Mouse (Mus musculus): ENCODE data around the gene C3ar1.

The C3ar1 gene

DNA sequence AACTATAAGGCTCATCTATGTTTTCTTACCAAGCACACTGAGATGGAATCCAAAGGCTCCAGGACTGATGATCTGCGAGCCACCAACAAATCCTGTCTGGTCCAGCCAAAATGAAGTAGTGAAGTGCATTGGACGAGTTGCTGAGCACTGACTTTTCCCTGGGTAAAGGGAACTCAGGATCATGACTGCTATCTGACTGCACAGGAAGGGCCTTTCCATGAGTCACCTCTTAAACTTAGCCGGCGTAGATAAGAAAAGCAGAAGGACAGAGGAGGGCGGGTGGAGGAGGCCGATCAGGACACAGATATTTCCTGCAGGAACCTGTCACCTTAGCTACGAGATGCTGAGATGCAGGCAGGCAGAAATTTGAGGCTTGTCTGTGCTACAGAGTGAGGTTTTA, at the start of gene C3ar1:
Gene C3ar1, minus strand, starts transcription at position 207 of the 400 bp plus-strand sequence.
- no peak for DNase-seq

DNA sequence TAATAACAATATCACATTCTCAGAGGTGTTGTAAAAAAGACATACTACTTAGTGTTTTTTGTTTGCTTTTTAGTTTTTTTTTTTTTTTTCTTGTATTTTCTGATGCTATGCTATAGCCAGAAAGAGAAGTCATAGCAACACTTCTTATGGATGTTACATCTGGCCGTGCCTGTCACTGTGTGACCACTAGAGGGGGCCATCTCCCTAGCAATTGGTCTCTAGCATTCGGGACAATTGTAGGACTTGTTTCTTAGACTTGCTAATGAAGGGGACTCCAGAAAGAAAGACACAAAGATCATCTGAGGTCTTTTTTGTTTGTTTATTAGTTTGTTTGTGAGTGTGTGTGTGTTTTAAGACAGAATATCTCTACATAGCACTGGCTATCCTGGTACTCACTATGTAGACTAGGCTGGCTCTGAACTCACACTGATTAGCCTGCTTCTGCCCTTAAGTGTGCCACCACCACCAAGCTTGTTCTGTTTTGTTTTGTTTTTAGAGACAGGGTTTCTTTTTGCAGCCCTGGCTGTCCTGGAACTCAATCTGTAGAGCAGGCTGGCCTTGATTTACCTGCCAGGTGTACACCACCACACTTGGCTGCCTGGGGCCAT, 36.6 kb upstream of the C3ar1 start:
- DNase-seq = no peak

DNA sequence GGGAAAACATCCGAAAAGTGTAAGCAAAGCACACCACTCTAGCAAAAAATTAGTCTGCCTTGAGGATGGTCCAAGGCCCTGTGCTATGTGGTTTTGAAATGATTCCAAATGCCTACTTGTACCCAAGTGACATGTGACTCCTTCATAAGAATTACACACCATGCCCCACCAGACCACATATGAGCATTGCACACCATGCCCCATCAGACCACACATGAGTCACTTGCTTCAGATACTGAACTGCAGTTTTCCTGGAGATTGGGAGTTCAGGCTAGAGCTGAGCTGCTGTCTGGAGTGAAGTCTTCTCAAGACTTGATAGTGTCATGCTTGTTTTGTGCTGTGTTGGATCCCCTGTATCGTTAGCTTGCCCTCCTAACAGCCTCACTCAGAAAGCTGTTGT, 33.6 kb upstream of the C3ar1 start:
- no peak for DNase-seq

DNA sequence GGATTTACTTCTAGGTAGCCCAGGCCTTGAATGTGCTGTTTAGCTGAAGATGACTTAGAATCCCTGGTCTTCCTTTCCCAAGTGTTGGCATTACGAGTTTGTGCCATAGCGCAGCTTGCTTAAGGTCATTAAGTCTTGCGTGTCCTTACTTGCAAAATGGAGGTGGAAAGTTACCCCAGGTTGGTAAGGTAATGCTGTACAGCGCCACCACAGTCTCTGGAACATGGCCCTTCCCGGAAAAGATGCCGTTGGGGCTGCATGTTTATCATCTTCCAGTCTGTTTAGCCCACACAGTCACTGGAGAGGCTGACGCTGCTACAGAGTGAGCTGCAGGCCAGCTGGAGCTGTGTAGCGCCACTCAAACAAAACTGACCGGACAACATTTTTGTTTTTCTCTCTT, 27.6 kb upstream of the C3ar1 start:
- no peak for DNase-seq

DNA sequence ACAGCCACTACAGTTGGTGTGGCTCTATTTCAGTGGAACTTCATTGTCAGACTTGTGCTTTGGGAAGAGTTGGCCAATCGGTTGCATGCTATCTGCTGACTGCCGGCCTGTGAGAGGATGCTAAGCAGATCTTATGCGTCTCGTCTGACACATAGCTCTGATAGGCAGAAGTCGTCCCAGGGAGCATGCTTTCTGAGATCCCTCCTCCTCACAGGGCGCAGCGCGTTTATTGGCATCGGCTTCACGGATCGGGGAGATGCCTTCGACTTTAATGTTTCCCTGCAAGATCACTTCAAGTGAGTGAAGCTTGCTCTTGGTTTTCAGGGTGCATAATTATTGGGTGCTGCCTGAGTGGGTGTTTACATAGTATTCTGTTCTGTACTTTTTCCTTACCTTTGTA, 25.3 kb upstream of the C3ar1 start:
- no peak for DNase-seq

DNA sequence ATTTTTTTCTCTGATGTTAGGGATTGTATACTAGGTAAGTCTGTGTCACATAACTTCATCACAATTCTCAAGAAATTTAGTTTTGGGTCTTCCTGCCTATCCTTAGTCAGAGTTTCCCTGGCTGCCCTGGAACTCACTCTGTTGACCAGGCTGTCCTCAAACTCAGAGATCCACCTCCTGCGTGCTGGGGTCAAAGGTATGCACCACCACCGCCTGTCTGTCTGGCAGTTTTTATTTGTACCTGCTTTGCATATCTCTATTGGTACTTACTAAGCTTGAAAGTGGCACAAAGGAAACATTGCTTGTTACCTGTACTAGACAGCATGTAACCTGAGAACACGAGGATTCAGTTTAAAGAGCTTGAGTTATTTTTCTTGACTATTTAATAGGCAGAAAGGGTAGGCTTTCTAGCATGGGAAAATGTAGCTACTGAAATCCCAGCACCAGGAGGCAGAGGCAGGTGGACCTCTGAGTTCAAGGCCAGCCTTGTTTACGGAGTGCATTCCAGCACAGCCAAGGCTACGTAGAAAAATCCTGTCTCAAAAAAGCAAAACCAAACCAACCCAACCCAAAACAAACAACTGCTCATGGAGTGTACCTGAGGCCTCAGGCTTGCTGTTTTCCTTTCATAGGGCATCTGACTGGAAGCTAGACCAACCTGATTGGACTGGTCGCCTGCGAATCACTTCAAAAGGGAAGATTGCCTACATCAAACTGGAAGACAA, 24.0 kb upstream of the C3ar1 start:
- no peak for DNase-seq

DNA sequence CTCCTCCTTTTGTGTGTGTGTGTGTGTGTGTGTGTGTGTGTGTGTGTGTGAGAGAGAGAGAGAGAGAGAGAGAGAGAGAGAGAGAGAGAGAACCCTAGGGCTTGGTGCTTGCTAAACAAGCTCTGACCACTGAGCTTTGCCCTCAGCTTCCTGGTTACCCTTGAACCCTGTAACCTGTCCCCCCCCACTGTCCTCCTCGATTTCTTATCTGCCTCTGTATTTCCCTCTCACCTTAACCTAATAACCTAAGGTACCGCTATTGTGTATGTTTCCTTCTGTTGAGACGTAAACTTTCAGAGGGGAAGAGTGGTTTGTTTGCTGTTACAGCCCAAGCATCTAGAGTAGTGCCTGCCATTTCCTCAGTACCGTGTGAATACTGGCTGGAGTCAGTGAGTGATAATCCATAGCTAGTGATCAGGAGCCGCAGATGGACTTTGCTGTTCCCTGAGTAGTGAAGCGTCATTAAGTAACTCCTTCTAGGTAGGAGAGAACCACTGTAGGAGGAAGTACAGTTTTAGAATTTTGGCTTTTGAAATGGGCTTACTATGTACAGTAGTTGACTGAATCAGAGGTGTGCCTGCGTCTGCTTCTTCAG, 23.3 kb upstream of the C3ar1 start:
- no peak for DNase-seq

DNA sequence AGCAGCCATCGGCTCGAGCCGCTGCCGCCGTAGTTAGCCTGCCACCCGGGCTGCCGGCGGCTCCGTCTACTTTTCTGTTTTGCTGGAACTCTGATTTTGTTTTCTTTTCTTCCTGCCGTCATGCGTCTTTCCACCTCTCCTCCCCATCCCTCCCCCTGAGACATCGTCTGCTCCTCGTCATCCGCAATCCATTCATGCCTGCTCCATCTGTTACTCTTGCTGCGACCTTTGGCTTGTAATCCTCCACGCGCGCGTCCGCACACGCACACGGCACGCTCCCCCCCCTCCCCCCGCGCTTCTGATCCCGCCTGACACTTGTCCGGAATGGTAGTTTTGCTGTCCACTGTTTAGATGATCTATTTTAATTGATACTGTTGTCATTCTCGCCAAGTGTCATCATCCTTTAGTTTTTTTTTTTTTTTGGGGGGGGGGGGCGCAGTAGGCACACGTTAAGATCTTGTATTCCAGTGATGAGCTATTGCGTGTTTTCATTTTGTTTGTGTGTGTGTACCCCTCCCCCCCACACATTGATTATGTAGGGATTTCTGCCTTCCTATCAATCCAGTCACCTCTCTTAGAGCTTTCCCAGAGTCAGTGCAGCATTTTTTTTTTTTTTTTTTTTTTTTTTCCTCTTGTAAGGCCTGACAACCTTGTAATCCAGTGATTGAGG, 18.9 kb upstream of the C3ar1 start:
- peak; percentile 17 for DNase-seq

DNA sequence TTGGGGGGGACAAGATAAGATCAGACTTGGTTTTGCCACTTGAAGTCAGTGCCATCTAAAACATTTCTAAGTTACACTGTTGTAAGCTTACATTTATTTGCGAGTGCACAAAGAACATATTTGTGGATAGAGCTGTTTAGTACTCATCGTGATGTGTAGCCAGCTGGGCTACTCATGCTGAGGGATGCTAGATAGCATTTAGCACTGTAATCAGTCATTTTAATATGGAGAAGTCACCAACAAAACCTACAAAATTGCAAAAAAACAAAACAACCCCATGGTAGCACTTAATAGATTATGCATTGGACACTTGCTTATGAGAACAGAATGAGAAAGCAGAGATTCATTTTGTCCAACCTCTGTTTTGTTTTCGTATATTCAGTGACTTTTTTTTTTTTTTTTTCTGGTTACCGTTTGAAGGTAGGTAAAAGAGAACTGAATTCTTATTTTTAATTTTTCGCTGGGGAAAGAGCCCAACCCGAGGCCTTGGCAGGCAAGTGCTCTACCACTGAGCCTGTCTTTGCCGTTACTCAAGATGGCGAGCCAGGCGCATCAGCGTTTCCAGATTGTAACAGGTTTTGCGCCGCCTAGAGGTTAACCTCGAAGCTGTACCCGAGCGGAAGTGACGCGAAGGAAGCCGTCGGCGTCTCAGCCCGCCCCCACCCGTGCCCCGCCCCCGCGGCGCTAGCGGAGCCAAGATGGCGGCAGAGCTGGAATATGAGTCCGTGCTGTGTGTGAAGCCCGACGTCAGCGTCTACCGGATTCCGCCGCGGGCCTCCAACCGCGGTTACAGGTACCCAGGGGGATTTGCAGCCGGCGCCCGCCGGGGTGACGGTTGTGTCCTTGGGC, 18.1 kb upstream of the C3ar1 start, which contains the start of gene Necap1:
Gene Necap1, plus strand, starts transcription at position 604 of the 849 bp plus-strand sequence.
- peak; percentile 96 for DNase-seq

DNA sequence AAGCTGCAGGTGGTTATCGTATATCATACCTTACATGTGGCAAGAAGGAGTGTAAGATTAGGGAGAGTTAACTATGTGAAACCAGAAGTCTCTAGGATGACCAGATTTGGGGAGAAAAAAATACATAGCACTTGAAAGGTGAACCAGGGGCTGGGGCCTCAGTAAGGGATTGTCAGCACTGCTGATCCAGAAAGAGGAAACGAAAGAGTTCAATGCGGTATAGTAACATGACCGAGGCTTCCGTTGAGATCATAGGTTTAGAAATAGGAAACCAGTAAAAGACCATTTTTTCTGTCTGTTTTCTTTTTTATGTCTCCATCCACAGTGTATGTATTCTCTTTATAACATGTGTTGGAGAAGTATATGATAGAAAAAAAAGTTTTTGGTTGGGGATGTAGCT, 16.8 kb upstream of the C3ar1 start:
- no peak for DNase-seq

DNA sequence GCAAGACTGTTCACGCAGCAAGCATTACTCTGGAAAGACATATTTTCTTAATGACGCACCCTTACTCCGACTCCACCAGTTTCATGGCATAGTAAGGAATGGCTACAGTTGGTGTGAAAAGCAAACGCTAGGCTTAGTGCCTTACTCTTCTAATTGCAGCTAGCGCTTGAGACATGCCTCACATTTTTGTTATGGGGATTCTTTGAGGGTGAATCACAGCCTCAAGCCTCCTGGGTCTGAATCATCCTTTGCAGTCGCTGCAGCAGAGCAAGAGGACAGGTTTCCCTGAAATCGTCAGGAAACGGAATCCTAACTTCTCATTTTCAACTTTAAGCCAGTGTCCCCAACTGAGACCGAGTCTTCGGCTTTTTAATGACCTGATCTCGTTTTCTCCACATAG, 13.9 kb upstream of the C3ar1 start:
- no peak for DNase-seq

DNA sequence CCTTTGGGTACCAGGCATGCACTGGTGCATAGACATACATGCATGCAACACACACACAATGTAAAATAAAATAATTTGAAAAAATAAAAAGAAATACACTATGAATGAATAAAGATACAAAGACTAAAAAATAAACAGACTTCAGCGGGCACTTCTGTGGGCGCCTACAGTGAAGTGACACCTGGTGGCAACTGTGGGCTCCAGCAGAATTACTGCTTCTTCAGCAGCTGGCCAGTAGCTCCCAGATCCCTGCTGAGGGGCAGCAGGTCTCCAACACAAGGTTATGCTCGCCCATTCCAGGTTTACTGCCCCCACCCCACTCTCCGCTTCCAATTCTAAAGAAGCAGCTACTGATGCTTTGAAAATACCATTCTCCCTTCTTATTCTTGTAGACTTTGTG, 12.0 kb upstream of the C3ar1 start:
- DNase-seq = no peak

DNA sequence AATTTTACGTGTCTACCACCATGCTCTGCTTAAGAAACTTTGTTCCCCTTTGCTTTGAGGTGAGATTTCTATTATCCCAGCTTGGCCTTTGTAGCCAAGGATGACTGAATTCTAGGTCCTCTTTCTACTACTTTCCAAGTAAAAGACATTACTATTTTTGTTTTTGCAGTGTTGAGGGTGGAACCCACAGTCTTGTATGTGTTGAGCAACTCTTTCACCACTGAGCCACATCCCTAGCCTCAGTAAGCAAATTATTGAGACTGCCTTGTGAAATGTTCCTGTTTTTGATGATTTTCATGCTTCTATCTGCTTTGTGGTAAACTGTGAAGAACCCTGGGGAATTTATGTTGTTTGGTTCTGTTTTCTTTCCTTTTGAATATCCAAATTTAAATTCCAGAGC, 6.9 kb upstream of the C3ar1 start:
- no peak for DNase-seq

DNA sequence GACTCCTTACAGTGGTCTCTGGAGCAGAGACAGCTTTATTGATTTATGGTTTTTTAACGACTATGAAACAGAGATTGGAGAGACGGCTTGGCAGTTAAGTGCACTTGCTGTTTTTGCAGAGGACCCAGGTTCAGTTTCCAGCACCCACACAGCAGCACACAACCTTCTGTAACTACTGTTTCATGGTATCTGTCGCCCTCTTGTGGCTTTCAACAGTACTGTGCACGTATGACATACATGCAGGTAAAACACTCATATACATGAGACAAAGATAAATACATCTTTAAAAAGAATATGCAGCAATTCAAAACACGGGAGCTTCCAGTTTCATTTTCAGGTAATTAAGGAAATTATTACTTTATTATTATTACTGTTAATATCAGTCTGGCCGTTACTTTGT, 6.5 kb upstream of the C3ar1 start:
- no peak for DNase-seq

DNA sequence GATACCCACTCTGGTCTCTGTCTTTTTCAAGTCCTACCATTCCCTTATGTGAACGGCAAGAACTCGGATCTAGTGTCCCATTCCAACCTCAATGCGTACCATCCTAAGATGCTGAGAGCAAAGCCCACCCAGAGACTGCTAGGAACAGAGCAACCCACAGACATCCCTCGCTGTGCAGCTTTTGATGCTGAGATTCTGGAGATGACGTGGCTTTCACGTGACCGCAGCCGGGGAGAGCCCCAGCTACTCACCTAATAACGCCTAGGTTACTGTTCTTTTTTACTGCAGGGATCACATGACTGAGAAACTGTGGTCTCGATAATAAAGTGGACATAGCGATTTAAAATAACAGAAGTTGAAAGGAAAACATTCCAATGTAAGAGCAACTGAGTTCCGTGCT, 1.4 kb downstream of the C3ar1 start:
- DNase-seq = no peak

DNA sequence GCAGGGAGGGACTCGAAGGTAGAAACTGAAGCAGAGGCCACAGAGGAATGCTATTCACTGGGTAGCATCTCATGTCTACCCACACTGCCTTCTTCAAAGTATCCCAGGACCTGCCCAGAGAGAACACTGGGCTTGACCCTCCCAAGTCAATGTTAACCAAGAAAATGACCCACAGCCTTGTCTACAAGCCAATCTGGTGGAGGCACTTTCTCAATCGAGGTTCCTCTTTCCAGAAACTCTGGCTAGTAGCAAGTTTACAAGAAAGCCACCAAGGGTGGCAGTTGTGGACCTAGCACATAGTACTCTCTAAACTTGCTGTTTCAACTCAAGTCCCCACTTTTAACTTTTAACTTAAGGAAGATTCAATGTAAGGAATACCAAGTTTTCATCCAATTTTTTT, 3.3 kb downstream of the C3ar1 start:
- no peak for DNase-seq

DNA sequence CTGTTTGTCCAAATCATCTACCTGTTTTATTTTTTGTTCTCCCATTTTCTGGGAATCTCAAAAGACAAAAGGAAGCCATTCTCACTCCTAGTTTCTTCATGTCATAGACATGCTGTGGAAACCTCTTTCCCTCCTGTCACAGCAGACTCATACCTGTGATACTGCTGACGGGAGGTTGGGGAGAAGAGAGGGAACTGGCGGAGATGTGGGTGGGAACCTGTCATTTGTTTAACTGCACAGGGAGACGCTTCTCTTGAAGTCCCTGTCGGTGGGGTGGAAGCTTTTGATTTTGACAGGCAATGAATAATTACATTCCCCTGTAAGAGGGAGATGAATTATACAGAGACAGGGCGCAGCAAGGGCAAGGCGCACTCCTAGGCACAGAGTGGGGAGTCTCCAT, 12.2 kb downstream of the C3ar1 start:
- DNase-seq = no peak

DNA sequence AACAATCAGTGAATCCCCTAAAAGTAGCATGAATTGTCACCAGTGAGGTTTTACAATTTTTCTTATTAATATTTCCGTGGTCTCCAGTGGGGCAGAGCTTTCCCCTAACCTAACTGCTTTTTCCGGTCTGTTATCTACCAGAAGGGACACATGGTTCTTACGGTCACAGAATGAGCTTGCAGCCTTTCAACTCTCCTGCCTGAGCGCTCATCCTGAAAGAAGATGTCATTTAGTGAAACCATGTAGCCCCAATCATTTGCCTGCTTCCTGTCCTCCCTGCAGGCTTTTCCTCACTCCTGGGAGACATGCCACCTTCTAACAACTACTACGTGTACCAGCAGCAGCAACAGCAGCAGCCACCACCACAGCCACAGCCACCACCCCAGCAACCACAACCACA, 18.4 kb downstream of the C3ar1 start:
- DNase-seq = no peak

DNA sequence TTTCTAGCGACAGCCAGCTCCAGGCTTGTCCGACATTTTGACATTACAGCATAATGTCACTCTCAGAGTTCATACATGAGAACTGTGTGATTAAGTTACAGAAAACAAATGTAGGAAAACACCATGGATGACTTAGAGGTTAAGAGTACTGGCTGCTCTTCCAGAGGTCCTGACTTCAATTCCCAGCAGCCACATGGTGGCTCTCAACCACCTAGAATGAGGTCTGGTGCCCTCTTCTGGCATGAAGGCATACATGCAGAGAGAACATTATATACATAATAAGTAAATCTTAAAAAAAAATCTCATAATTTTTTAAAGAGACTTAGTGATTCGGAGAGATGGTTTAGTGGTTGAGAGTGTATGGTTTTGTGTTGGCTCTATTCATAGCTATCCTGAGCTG, 19.0 kb downstream of the C3ar1 start:
- DNase-seq = no peak

DNA sequence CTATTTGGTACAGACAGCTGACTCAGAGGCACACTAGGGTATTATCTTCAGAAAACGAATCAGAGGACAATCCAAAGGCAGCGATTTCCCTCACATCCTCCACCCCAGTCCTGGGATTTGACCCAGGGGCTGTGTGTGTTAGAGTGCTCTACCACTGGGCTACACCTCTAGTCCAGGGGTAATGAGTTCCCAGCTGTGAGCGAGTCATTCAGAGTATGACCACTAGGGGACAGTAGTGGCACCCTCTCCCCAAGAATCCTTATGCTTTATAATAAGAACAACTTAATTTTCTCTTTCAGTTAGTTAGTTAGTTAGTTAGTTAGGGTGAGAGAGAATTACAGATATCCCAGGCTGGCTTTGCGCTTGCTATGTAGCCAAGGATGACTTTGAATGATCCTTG, 21.6 kb downstream of the C3ar1 start:
- no peak for DNase-seq

DNA sequence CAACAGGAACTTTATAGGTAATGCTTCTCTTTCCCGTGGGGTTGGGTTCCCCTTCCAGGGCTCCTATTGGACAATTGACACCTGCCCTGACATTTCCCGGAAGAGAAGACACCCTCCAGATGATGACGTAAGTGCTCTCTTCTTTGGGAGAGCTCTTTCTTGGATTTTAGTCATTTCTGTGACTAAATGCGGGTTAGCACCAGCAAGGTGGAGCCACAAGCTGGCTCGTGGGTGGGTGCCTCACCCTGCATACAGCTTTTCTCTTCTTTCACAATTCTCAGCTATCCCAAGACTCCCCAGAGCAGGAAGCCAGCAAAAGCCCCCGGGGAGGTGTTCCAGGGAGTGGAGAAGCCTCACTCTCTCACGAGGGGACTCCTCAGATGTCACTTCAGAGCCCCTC, 23.1 kb downstream of the C3ar1 start:
- DNase-seq = no peak

DNA sequence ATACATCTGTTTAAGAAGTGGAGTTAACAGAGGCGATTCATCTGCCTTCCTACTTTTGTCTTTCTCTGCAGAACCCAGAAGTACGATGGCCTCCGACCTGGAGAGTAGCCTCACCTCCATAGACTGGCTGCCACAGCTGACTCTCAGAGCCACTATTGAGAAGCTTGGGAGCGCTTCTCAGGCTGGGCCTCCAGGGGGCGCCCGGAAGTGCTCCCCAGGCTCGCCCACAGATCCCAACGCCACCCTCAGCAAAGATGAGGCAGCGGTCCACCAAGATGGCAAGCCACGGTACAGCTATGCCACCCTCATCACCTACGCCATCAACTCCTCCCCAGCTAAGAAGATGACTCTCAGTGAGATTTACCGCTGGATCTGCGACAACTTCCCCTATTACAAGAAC, 27.9 kb downstream of the C3ar1 start:
- no peak for DNase-seq

Data from cerebellum, adult 11-12 months (tissue).